Mouse (Mus musculus) 3T3-L1 (cell line): ENCODE measurements at regions not wholly inside any gene's neighbourhood (a gene's known extent, or its start where the extent isn't known, plus 50 kb on each side); places are given as distances from the start of the nearest gene placed in this dataset.
A peak's percentile ranks its signal among the peaks of the same experiment; 100 is the strongest.

ENCODE experiments used
- DNase-seq: peaks from one replicate; pipeline ENCODE4 v3.0.0-alpha.2; 2015; ENCODE audit warnings: low read depth, low spot score

DNA sequence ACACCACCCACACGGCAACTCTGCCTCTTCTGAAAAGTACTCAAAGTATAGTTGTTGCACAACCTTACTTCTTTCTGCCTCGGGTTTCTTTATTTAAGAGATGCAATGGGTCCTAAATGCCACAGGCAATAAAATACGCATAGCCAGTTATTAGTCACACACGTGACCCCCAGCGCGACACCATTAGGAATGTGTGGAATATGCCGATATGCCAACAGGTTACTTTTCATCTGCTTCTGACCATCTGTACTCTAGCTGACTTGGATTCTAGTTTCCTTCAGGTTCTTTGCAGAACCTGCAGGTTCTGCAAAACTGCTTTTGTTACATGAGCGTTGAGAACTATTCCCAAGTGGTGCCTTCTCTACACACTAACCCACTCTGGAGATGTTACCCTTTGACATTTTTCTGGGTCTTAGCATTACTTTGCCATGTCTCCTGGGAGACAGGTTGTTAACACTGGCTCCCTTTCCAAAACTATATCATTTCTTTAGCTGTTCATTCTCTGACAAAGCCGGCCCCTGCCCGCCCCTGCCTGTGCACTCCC lies 515.6 kb downstream of the Gja1 start:
- DNase-seq: no peak

- DNase-seq: no peak
Observed at GRCm38 (mm10) chr10:56893210-56893705, 516.1 kb downstream of the Gja1 start.

DNA sequence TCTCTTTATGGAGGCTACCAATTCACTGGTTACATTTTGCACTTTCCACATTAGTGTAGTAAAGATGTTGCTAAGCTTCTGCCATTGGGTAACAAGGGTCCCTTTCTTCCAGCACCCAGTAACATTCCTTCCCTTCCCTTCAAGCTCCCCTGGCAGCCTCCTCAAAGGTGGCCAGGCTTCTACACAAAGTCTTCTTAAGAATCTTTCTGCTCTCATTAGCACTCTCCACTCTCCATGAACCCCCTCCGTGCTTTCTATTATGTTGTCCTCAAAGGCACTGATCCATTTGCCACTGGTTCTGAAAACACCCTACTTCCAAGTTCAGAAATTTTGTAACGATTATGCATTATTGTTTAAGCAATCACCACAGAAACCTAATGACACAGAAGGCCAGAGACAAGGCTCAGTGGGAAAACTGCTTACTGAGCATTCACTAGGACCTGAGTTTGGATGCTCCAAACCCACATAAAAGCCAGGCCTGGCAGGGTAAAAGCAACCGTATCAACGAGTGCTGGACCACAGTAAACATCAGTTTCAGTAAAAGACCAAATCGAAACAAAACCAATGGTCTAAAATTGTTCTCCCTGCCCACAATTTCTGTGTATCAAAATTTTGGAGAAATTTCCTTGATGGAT lies 522.6 kb downstream of the Gja1 start:
- DNase-seq: no peak

- no peak for DNase-seq
Observed at GRCm38 (mm10) chr10:56900914-56901313, 523.8 kb downstream of the Gja1 start.

- DNase-seq: no peak
Observed at GRCm38 (mm10) chr10:56912711-56913110, 535.6 kb downstream of the Gja1 start.

DNA sequence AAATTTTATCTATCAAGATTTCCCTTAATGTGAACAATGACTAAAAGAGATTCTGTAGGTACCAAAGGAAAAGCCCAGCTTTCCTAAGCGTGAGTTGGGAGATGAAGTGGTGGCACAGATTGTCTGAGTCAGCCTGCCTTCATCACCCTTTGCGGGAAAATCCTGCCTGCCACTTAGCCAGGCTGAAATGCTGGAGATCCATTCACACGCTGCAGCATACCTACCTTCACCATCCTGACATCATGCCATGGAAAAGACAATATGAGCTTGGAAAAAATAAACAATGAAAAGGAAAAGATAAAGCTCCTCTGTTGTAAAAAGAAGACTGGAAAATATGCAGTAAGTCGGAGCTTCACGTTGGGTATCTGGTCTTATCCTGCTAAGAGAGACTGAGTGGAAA lies 537.0 kb downstream of the Gja1 start:
- no peak for DNase-seq

DNA sequence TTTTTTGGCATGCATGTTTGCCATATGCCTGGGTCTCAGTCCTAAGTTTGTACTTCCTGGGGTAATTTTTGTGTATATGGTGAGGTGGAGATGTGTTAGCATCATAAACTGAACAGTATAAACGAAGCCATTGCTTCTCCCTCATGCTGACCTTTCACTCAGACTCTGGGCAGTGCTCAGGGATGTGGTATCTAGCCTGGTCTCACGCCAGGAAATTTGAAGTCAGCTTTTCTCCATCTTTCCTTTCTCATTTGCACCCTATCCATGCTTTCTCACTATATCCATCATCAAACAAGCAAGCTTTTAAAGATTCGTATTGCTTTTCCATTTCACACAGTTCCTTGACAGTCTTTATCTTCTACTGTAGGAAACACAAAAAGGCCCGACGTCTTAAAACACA lies 541.3 kb downstream of the Gja1 start:
- no peak for DNase-seq

DNA sequence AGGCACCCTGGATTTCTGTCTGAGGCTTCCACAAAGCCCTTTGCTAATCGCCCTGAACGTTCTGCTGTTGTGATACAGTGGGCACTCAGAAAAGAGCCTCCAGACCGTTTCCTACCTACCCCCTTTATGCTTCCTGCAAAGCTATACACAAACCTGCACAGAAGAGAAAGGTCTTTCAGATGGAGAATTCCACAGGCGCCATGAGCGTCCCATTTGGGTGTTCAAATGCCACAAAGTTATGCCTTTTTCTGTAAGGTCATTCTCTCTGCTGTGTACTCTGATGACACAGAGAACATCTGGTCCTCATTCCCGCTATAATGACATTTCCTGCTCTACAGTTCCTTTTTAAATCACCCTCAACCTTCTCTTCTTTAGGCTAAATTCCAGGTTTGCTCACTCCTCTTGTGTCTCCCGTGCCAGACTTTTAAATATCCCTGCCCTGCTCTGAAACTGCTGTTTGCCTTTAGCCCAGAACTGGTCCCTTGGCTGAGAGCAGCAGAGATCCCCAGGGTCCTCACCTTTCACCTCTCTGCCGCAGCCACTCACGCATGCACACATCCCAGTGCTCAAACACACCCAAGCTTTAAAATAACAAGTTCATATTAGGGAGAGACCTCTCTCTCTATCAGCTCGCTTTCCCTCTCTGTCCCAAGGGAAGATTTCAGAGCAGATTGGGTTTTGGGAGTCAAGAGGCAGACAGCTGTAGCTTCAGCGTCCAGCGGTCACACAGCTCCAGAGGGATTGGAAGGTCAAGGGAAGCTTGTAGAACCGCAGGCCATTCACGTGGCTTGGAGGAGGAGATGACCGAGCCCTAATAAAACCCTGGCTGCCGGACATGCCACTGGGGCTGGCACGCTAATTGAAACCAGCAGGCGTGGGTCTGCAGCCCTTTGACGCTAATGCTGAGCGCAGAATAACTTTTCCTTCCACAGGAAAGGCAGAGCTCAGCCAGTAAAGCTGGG lies 543.9 kb downstream of the Gja1 start:
- peak; percentile 97 for DNase-seq

- peak; percentile 62 for DNase-seq
Observed at GRCm38 (mm10) chr10:56935174-56935573, 551.0 kb upstream of the Hsf2 start.

- no peak for DNase-seq
Observed at GRCm38 (mm10) chr10:56941972-56942371, 544.2 kb upstream of the Hsf2 start.

DNA sequence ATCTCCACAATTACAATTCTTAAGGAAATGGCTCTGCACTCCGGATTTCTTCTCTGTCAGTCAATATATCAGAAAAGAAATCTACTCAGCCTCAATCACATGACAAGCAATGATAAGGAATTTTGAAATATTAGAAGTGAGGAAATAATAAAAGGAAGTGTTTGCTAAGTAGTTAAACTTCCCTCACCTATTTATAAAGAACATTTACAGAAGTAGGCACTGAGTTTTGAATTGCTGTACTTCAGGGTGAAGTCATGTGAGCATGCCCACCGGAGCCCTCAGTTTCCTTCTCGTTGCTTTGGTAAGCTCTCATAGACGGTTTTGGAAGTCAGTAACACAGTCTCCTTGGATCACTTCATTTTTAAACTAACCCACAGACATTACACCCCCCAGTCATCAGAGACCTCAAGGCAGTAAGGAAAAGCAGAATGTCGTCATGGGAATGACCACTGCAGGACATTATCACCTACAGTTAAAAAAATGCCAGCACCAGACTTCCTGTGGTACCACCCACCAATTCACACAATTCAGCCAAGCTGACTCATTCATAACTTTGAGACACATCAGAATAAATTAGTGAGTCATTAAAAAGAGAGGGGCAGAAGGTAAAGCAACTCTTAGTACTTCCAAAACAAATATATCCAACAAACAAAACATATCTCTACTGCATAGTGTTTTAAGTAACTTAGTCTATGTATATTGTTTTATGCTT lies 541.6 kb upstream of the Hsf2 start:
- DNase-seq: peak; percentile 40

GRCm38 (mm10) chr10:56956728-56957127 lies 529.5 kb upstream of the Hsf2 start:
- DNase-seq: no peak

DNA sequence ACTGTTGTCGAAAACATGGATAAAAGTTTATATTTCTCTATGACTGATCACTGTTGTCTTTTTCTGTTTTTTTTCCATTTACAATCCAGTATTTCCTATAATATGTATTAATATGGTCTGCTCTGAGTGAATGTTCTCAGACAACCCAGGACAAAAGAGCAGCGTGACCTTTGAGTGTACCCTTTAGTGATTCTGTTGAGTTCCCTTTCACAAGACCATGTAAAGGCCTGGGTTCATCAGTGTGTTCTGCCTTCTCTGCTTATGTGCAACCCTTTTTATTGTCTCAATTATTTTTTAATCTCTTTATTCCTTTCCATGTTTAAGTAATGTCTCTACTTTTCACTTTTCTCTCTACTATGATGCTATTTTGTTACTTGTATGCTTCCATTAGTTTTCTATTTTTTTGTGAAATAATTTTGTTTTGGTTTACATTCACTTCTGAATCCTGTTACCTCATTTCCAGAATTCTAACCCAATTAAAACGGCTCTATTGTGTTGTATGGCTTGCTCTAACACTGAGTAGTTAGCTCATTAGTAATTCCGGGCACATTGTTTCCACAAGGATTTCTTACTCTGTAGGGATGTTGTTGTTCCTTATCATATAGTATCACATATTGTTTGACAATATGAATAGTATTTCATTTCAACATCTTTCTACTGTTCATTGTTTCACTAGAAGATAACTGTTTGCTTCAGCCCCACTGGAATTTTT lies 523.9 kb upstream of the Hsf2 start:
- DNase-seq: no peak

DNA sequence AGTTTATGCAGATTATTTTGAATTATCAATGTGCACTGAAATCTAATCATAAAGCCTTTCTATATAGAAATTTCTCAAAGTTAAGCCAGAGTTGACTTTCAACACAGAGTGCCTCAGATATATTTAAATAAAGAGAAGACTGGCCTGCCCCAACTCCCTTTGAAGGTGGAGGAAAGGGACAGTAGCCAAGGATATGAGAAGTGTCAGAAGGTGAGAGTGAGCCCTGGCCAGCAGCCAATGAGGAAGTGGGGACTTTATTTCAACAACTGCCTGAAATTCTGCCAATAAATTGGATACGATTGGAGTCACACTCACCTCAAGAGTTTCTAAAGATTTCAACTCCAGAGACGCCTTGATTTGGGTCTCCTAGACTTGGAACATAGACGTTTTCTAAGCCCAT lies 523.0 kb upstream of the Hsf2 start:
- no peak for DNase-seq

DNA sequence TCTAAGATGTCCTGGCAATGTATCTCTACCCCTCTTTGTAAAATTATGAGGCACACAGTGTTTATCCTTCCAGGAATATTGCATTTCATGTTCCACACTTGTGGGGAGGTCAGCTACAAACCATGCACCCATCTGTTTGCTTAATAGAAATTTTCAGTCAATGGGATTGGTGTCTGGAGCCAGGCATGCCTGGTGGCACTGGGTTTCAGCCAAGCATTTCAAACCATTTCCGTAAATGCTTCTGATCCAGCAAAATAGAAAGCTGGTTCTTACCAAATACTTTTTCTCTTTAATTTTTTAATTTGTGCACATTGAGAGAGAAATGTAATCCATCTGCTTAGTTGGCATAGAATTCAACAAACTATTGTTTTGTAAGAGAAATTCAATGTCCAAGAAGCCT lies 517.3 kb upstream of the Hsf2 start:
- no peak for DNase-seq

- no peak for DNase-seq
Observed at GRCm38 (mm10) chr10:56974812-56975211, 511.4 kb upstream of the Hsf2 start.

- DNase-seq: no peak
Observed at GRCm38 (mm10) chr10:56979601-56980000, 506.6 kb upstream of the Hsf2 start.

DNA sequence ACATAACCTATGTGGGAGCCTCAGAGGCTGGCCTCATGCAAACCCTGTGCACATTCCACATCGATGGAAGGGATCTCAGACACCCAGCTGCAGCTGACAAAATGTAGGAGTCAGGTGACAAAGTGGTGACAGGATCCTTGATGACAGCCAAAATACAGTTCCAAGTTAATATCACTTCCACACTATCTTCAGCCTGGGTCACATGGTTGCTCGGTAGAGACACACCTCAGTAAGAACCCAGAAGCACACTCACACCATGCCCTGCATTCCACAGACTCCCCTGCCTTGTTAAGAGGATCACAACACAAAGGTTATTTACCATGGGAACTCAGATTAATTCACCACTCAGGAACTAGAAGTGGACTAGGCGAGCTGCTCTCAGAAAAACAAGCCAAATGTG lies 505.4 kb upstream of the Hsf2 start:
- DNase-seq: no peak

- DNase-seq: no peak
Observed at GRCm38 (mm10) chr10:56982526-56983190, 503.5 kb upstream of the Hsf2 start.

DNA sequence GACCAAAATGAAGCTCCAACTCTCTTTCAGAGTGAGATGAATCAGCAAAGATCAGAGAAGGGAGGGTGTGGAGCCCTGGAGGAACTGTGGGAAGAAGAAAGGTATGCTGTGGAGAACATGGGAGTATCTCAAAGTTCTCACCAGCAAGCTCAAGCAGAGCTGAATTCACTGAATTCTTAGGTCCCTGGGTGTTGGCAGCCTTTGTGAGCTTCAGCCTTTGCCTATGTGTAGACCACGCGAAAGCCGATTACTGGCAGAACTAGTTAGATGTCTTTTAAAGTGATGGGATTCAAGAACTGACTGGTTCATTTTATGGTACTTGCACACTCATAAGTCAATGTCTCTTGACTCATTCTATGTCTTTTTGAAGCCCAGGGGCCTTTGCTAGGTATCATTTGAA lies 491.2 kb upstream of the Hsf2 start:
- no peak for DNase-seq
